Mouse (Mus musculus): ENCODE results near the gene Cdon. TPM values are rescaled to one million over a fixed set of nuclear protein-coding genes. Genes with fewer than 3 reads are reported as not detected.

Cdon gene
- polyA plus RNA-seq, 1 experiment from 2014 or later: 1.5 TPM

GRCm38 (mm10) chr9:35535110-35535509, 114.2 kb downstream of the Cdon start:
- 7% methylated on average over 2 of the region's 2 CpGs for WGBS
- H3K9me3 ChIP-seq (ENCODE audit: control insufficient read depth, low read length): no peaks in the 10 kb centered on the region
- ATAC-seq (replicated peaks; ENCODE audit: low FRiP score) (peak; percentile 74), DNase-seq (ENCODE audit: low spot score) (no peak)
- H3K4me1 ChIP-seq (replicated peaks; ENCODE audit: control insufficient read depth, insufficient read depth, low read length): no peaks in the 10 kb centered on the region
- no peak overlapping the region for H3K4me2 ChIP-seq
- H3K9ac ChIP-seq (ENCODE audit: low read depth, low read length): no peak overlapping the region
- H3K27me3 ChIP-seq (replicated peaks; ENCODE audit: control insufficient read depth, insufficient read depth, low read length): no peaks in the 10 kb centered on the region
- H3K4me3 ChIP-seq (ENCODE audit: low read depth, low read length): no peak overlapping the region
- H3K27ac ChIP-seq (ENCODE audit: low read depth, low read length): no peak overlapping the region
- no peaks in the 10 kb centered on the region for H3K36me3 ChIP-seq (ENCODE audit: control insufficient read depth, insufficient read depth, low read length)

- WGBS: 62% methylated on average over 4 of the region's 4 CpGs
- ATAC-seq (replicated peaks; ENCODE audit: low FRiP score): no peak
- H3K27ac ChIP-seq (ENCODE audit: low read depth, low read length): no peak overlapping the region
These were observed 114.9 kb downstream of the Cdon start for GRCm38 (mm10) chr9:35535876-35536275.

DNA sequence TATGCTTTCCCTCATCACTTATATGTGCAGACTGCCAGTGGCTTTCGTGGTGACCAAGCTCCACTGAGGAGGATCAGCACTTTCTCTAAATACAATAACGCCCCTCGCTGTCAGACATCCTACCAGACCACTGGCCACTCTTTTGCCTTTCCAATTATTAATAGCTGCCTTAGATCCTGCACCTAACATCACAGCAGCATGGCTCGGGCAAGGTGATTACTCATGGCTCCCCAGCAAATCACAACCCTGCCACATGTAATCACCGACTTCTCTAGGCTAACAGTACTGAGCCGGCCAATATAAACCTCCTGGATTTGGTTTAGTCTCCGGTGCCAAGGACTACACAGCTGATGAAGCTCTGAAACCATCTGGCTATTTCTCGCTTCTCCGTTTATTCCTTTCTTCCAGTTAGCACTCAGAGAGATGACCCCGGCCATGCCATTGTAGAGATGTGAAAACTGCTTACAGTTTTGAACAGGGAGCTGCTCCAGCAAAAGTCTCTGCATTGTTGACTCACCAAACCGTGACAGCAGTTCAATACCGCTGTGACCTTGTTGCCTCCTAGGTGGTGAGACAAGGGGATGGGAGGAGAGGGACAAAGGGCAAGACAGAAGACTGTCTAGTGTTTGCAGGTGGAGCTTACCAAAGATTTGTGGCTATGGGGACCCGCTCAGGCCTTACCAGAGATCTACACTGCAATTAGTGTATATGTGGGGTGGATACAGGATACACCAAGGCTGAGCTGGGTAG, 118.2 kb downstream of the Cdon start:
- DNase-seq (ENCODE audit: low spot score): no peak
- no peak overlapping the region for H3K9ac ChIP-seq (ENCODE audit: low read depth, low read length)
- WGBS: 76% methylated on average over 13 of the region's 13 CpGs

More at GRCm38 (mm10) chr9:35535876-35536275, 114.9 kb downstream of the Cdon start:
- Histone ChIP-seq H3K4me1 (replicated peaks; ENCODE audit: control insufficient read depth, insufficient read depth, low read length) (no peaks in the 10 kb centered on the region), H3K27me3 (replicated peaks; ENCODE audit: control insufficient read depth, insufficient read depth, low read length) (no peaks in the 10 kb centered on the region), H3K9me3 (ENCODE audit: control insufficient read depth, low read length) (no peaks in the 10 kb centered on the region), H3K36me3 (ENCODE audit: control insufficient read depth, insufficient read depth, low read length) (no peaks in the 10 kb centered on the region), H3K4me3 (ENCODE audit: low read depth, low read length) (no peak overlapping the region), H3K4me2 (no peak overlapping the region), H3K9ac (ENCODE audit: low read depth, low read length) (no peak overlapping the region)
- DNase-seq (ENCODE audit: low spot score): no peak

GRCm38 (mm10) chr9:35541024-35541423, 120.1 kb downstream of the Cdon start:
- H3K27ac ChIP-seq (ENCODE audit: low read depth, low read length): no peak overlapping the region
- DNase-seq (ENCODE audit: low spot score) (no peak), ATAC-seq (replicated peaks; ENCODE audit: low FRiP score) (no peak; the same call in 1 of the 2 replicates)
- no peaks in the 10 kb centered on the region for H3K4me1 ChIP-seq (replicated peaks; ENCODE audit: control insufficient read depth, insufficient read depth, low read length)
- H3K4me3 ChIP-seq (ENCODE audit: low read depth, low read length): no peak overlapping the region
- WGBS: 84% methylated on average over 5 of the region's 5 CpGs
- H3K27me3 ChIP-seq (replicated peaks; ENCODE audit: control insufficient read depth, insufficient read depth, low read length): no peaks in the 10 kb centered on the region; the same call in 1 of the 2 replicates
- H3K9ac ChIP-seq (ENCODE audit: low read depth, low read length): no peak overlapping the region
- H3K4me2 ChIP-seq: no peak overlapping the region
- no peaks in the 10 kb centered on the region for H3K36me3 ChIP-seq (ENCODE audit: control insufficient read depth, insufficient read depth, low read length)
- H3K9me3 ChIP-seq (ENCODE audit: control insufficient read depth, low read length): no peaks in the 10 kb centered on the region

More for the DNA sequence above, 118.2 kb downstream of the Cdon start:
- Histone ChIP-seq H3K4me2 (no peak overlapping the region), H3K4me1 (replicated peaks; ENCODE audit: control insufficient read depth, insufficient read depth, low read length) (no peaks in the 10 kb centered on the region), H3K9me3 (ENCODE audit: control insufficient read depth, low read length) (no peaks in the 10 kb centered on the region), H3K27me3 (replicated peaks; ENCODE audit: control insufficient read depth, insufficient read depth, low read length) (no peaks in the 10 kb centered on the region; the same call in 1 of the 2 replicates), H3K36me3 (ENCODE audit: control insufficient read depth, insufficient read depth, low read length) (no peaks in the 10 kb centered on the region), H3K4me3 (ENCODE audit: low read depth, low read length) (no peak overlapping the region), H3K27ac (ENCODE audit: low read depth, low read length) (no peak overlapping the region)
- no peak for ATAC-seq (replicated peaks; ENCODE audit: low FRiP score)

DNA sequence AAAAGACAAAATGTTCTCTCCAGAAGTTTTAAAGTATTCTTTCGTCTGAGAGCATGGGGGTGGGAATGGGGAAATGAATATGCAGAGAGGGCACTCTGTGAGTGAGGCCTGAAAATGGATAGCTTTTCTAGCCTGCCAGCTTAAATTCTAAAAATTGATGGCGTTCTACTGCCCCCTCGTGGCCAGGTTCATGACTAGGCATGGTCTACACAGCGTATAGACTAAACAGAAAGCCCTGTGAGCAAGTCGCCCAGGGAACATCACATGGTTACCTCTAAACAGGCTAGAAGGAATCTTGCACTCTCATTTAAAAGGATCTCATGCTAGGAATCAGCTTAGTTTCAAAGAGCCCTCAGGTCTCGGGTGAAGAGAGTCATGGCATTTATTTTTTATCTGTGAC, 120.6 kb downstream of the Cdon start:
- Histone ChIP-seq H3K4me1 (replicated peaks; ENCODE audit: control insufficient read depth, insufficient read depth, low read length) (no peaks in the 10 kb centered on the region), H3K9me3 (ENCODE audit: control insufficient read depth, low read length) (no peaks in the 10 kb centered on the region), H3K4me3 (ENCODE audit: low read depth, low read length) (no peak overlapping the region), H3K9ac (ENCODE audit: low read depth, low read length) (no peak overlapping the region), H3K36me3 (ENCODE audit: control insufficient read depth, insufficient read depth, low read length) (no peaks in the 10 kb centered on the region), H3K27ac (ENCODE audit: low read depth, low read length) (no peak overlapping the region), H3K4me2 (no peak overlapping the region), H3K27me3 (replicated peaks; ENCODE audit: control insufficient read depth, insufficient read depth, low read length) (no peaks in the 10 kb centered on the region; the same call in 1 of the 2 replicates)
- DNase-seq (ENCODE audit: low spot score): peak; percentile 63
- peak; percentile 66; the same call in 1 of the 2 replicates for ATAC-seq (replicated peaks; ENCODE audit: low FRiP score)
- WGBS: 5% methylated on average over 6 of the region's 6 CpGs

DNA sequence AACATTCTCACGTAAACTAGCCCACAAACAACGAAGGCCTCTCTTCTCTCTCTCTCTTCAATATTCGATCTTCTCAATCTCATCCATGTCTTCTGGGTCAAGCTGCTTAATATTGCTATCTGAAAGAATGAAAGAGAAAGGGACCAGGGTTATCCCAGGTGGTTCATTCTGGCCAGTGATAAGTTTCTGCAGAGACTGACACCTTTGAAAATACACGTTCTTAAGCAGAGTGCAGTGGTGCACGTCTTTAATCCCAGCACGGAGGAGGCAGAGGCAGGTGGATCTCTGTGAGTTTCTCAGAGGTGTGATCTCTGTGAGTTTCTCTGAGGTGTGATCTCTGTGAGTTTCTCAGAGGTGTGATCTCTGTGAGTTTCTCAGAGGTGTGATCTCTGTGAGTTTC, 121.0 kb downstream of the Cdon start:
- WGBS: 59% methylated on average over 6 of the region's 6 CpGs
- H3K9ac ChIP-seq (ENCODE audit: low read depth, low read length): no peak overlapping the region
- H3K4me3 ChIP-seq (ENCODE audit: low read depth, low read length): no peak overlapping the region
- no peaks in the 10 kb centered on the region; the same call in 1 of the 2 replicates for H3K27me3 ChIP-seq (replicated peaks; ENCODE audit: control insufficient read depth, insufficient read depth, low read length)
- 0 out of 2 replicates have a peak, but pooled peaks cover 1% of the 10 kb centered on the region for H3K4me1 ChIP-seq (replicated peaks; ENCODE audit: control insufficient read depth, insufficient read depth, low read length)
- no peak overlapping the region for H3K4me2 ChIP-seq
- no peaks in the 10 kb centered on the region for H3K9me3 ChIP-seq (ENCODE audit: control insufficient read depth, low read length)
- no peaks in the 10 kb centered on the region for H3K36me3 ChIP-seq (ENCODE audit: control insufficient read depth, insufficient read depth, low read length)
- H3K27ac ChIP-seq (ENCODE audit: low read depth, low read length): no peak overlapping the region
- DNase-seq (ENCODE audit: low spot score): no peak
- no peak for ATAC-seq (replicated peaks; ENCODE audit: low FRiP score)

DNA sequence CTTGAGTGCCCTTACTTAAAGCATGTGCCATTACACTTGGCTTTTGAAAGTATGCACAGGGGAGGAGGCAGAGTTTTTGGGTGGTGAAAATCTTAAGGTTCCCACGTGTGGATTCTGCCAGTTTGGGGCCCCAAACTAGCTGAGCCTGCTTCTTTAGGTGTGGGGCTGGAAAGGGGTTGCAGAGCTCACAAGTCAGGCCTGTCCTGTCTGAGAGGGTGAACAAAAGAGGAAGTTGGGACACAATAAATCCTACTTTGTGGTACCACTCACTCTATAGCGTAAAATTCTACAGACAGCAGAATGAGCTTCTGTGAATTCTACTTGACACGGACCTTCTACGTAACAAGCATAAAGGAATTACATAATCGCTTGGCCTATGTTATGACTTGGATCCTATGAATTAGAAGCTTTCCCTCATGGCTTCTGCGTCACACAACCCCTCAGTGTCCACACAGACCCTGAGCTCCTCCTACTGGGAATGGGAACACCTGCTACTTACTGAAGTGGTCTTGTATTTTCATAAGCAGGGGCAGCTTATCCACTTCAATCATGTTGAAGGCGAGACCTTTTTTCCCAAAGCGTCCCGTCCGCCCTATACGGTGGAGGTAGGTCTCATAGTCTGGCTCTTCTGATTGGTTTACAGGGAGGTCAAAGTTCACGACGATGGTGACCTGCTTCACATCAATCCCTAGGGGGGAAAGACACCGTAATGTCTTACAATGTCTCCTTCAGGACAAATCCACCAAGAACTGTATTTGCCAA, 122.4 kb downstream of the Cdon start:
- Histone ChIP-seq H3K4me2 (no peak overlapping the region), H3K36me3 (ENCODE audit: control insufficient read depth, insufficient read depth, low read length) (no peaks in the 10 kb centered on the region), H3K4me3 (ENCODE audit: low read depth, low read length) (no peak overlapping the region), H3K27ac (ENCODE audit: low read depth, low read length) (no peak overlapping the region), H3K9me3 (ENCODE audit: control insufficient read depth, low read length) (no peaks in the 10 kb centered on the region), H3K27me3 (replicated peaks; ENCODE audit: control insufficient read depth, insufficient read depth, low read length) (no peaks in the 10 kb centered on the region; the same call in 1 of the 2 replicates), H3K9ac (ENCODE audit: low read depth, low read length) (no peak overlapping the region), H3K4me1 (replicated peaks; ENCODE audit: control insufficient read depth, insufficient read depth, low read length) (0 out of 2 replicates have a peak, but pooled peaks cover 2% of the 10 kb centered on the region)
- DNase-seq (ENCODE audit: low spot score) (no peak), ATAC-seq (replicated peaks; ENCODE audit: low FRiP score) (no peak)
- WGBS: 81% methylated on average over 14 of the region's 14 CpGs

- ATAC-seq (replicated peaks; ENCODE audit: low FRiP score) (no peak), DNase-seq (ENCODE audit: low spot score) (no peak)
- Histone ChIP-seq H3K27me3 (replicated peaks; ENCODE audit: control insufficient read depth, insufficient read depth, low read length) (no peaks in the 10 kb centered on the region; the same call in 1 of the 2 replicates), H3K36me3 (ENCODE audit: control insufficient read depth, insufficient read depth, low read length) (no peaks in the 10 kb centered on the region), H3K9me3 (ENCODE audit: control insufficient read depth, low read length) (no peaks in the 10 kb centered on the region), H3K4me3 (ENCODE audit: low read depth, low read length) (no peak overlapping the region), H3K9ac (ENCODE audit: low read depth, low read length) (no peak overlapping the region), H3K4me1 (replicated peaks; ENCODE audit: control insufficient read depth, insufficient read depth, low read length) (0 out of 2 replicates have a peak, but pooled peaks cover 2% of the 10 kb centered on the region), H3K27ac (ENCODE audit: low read depth, low read length) (no peak overlapping the region), H3K4me2 (no peak overlapping the region)
- WGBS: 70% methylated on average over 2 of the region's 2 CpGs
These were observed 123.7 kb downstream of the Cdon start for GRCm38 (mm10) chr9:35544666-35545065.

Measured in liver, embryonic 11.5 days (tissue).